Mouse (Mus musculus) hindlimb bud, embryonic 11.5 days (tissue): ENCODE measurements around the gene Vmn2r37.
"Not testable (repeated sequence)": the region's sequence is repeated elsewhere in the genome, so short reads cannot be mapped to it uniquely, and the experiment has no call there.

ENCODE experiments used
- DNase-seq: peaks from one replicate; pipeline ENCODE4 v3.0.0-alpha.2; 2012; ENCODE audit warnings: low read depth, low spot score; ENCODE audit errors: extremely low spot score

Vmn2r37 gene

DNA sequence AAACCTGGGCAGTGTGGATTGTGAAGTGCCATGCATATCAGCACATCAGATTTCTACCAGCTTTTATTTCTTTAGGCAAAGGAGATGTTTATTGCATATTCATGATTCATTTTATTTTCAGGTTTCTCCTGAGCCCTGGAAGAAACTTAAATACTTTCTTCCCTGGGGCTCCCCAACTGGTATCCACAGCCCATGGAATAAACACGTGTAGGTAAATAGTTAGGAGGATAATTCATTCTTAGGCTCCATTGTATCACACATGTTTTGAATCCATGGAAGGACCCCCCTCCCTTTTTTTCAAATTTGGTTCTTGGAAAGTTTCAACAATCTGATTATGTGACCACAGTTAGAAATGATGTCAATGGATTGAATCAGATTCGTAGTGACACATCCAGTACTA is at the start of gene Vmn2r37:
TSS of gene Vmn2r37 (minus strand) at position 101 of the 400 bp plus-strand sequence.
- not testable (repeated sequence) for DNase-seq
